Mouse (Mus musculus) cerebellum, postnatal 4 days (tissue): ENCODE data around the gene Dbn1.
A peak's percentile ranks its signal among the peaks of the same experiment; 100 is the strongest.
"Not testable (repeated sequence)": the region's sequence is repeated elsewhere in the genome, so short reads cannot be mapped to it uniquely, and the experiment has no call there.

Experiments
- DNase-seq, 2 experiments: peaks; one replicate each; pipeline ENCODE4 v3.0.0; 2022; ENCODE audit warnings: low spot score in 2 of 2, mixed read lengths in 1 of 2

The Dbn1 gene

GRCm38 (mm10) chr13:55450511-55450980 is 37.4 kb downstream of the Dbn1 start:
- DNase-seq = peak in 1 of 2 experiments; percentile 73

- DNase-seq = no peak
Measured at GRCm38 (mm10) chr13:55449679-55450441, 38.1 kb downstream of the Dbn1 start.

DNA sequence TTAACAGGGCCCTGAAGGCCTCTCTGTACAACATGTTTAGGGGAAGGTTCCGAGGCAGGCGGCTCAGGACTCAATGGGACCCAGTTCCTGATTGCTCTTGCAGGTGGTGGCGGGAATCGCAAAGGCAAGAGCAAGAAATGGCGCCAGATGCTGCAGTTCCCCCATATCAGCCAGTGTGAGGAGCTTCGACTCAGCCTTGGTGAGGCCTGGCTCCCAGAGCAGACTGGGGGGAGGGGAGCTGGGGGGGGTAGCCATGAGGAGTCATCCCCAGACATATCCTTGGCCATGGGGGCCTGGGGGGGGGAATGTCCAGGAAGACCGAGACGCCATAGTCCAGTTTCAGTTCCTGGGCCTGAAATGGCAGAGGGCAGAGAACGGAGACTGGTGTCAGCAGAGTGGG is 38.7 kb downstream of the Dbn1 start:
- no peak for DNase-seq

DNA sequence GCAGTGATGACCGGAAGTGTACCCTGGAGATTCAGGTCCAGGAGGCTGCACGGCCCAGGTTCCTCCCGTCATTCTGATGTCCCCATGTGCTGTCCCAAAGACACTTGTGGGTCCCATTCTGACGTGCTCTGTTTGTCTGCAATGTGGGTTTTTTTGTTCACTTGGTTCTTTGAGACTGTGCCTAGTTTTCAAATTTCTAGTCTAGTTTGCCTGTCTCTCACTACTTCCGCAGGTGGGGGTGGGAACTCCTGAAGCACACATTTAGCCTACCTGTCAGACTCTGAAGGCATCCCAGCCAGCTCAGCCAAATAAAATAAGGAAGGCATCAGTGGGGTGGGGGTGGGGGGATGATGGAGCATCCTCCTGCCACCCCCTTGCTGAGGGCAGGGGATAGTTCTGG is 39.8 kb downstream of the Dbn1 start:
- no peak for DNase-seq

GRCm38 (mm10) chr13:55447543-55447943 is 40.4 kb downstream of the Dbn1 start:
- DNase-seq = no peak

- no peak for DNase-seq
Measured at GRCm38 (mm10) chr13:55446483-55447105, 41.3 kb downstream of the Dbn1 start.

DNA sequence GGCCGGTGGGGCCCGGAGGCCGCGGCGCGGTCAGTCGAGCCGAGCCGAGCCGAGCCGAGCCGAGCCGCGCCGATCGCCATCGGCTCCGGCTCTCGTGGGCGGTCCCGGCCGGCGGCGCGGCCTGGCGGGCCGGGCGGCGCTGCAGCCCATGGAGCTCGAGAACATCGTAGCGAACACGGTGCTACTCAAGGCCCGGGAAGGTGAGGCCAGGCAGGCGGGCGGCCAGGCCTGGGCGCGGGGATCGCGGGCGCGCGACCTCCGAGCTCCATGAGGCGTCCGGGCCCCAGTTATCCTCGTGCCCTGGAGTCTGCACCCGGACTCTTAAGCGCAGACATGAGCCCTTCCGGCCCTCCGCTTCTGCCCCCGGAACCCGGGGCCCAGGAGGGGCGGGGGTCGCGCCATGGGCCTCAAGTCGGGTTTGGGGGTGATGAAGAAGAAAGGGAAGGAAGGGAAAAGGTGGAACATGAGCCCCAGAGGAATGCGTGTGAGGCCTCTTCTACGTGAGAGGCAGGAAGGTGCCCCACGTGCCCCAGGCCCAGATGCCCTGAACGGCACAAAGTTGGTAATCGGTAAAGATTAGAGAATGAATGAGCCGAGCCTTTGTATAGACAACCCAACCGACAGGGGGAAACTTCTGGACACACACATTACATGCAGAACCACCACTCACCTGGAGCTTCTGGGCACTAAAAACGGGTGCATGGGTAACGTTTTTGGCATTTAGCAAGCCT is 42.4 kb downstream of the Dbn1 start:
- no peak for DNase-seq

- DNase-seq = peak; percentile 98 to 99
Measured at GRCm38 (mm10) chr13:55444937-55445315, 43.0 kb downstream of the Dbn1 start, which contains the start of gene Grk6. Gene Grk6, plus strand, starts transcription at chr13:55445072.

DNA sequence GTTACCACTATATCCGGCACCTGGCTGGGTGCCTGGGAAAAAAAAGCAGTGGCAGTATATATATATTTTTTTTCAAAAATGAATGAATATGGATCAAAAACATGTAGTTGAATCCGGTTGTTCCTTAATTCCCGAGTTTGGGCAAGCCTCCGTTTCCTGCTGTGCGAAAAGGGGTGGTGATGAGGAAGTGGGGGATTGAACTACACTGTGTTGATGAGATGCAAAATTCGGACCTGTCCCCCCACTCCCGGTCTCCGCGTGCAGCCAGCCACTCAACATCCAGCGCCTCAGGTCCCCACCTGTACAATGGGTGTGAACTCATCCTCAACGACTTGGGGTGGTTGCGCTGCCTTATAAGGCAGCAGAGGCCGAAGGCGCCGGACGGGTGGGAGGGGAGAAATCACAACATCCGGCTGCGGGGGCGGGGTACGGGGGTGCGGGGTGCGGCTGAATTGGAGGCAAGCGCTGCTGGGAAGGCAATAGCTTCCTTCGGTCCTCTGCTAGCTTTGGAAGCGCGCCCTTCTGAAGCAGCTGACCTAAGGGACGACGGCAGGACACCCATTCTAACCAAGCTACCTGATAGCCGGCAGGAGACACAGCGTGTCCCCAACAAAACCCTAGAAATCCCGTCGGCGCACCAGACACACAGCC is 43.5 kb downstream of the Dbn1 start:
- DNase-seq = no peak

DNA sequence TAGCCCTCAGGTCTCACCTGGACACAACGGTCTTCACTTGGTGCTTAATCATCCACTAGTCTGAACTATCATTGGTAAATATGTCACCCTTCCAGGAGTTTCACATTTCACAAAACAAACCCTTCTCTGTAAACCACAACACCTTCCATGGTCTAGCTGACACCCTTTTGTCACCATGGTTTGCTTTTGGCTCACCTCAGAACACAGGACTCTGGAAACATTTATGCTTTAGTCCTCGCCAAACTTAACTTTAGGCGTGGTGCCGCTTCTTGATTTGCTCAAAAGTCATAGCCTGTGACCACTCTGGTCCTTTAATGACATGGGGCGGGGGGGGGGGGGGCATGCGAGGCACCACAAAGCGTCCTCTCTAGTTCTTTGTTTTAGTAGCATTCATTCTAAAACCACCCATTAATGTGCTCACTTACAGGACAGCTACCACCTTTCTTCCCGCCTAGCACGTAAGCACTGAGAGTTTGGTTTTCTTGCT is 44.1 kb downstream of the Dbn1 start:
- DNase-seq = no peak

GRCm38 (mm10) chr13:55437111-55437629 is 50.7 kb downstream of the Dbn1 start:
- not testable (repeated sequence) for DNase-seq

DNA sequence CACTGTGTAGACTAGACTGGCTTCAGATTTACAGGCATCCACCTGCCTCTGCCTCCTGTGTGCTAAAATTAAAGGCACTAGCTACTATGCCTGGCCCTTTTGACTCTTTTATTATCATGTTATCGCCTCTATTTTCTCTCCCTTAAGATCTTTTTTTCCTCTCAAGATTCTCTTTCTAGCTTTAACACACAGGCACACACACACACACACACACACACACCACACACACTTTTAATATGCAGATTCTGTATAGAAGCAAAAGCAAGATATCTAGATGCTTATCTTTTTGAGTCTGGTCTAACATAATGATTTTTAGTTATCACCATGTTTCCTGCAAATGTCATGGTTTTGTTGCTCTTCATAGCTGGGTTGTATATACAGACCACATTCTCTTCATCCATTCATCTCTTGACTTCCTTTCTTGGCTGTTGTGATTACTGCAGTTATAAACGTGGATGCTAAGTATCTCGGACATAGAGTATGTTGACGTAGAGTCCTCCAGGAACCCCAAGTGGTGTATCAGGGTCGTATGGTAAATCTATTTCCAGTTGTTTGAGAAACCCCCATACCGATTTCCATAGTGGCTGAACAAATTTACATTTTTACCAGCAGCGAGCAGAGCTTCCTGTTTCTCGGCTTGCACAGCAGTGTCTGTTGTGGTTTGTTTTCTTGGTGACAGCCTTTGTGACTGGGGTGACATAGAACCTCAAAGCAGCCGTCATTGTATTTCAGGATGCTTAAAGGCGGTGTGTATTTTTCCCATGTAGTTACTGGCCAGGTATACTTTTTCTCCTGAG is 55.8 kb downstream of the Dbn1 start:
- no peak for DNase-seq

DNA sequence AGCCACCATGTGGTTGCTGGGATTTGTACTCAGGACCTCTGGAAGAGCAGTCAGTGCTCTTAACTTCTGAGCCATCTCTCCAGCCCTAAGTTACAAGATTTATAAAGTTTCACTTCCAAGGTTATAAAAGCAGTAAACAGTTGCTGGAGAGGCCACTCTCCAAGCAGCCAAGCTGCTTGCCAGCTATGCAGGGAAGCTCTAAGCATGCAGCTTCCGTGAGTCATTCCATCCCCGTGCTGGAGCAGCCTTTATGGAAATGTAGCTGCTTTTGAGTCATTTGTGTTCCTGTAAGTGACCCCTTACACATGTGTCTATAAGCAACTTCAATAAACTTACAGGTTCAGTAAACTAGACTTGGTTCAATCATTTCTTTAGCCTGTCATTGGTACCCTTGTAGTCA is 57.3 kb downstream of the Dbn1 start:
- no peak for DNase-seq

DNA sequence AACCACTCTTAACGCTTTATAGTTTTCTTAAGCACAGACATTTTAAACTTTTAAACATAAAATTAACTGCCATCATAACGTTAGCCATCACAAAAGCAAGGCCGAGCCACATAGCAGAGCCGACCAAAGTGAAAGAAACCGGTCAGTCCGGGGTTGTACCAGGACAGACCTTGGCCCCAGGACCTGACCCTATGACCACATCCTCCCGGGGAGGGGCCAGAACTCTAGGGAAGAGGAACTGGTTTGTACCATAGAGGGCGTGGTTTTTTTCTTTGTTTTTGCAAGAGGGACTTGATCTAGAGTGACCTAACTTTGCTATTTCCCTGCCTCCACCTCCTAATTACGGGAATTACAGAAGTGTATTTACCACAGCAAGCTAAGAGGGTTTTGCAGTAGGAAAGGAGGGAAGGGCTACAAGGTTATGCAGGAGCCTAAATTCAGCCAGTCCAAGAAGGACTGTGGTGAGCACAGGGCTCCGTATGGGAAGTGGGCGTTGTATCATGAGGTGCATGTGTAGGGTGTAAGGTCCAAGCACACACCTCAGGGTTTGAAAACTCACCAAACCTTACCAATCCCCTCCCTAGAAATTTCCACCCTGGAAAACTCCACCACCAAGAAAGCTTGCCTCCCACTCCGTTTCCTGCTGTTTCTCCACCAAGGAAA is 58.6 kb downstream of the Dbn1 start:
- no peak for DNase-seq

GRCm38 (mm10) chr13:55426613-55427012 is 61.3 kb downstream of the Dbn1 start, which contains the start of gene F12:
Gene F12, minus strand, starts transcription at chr13:55426793.
- DNase-seq = no peak
